Mouse (Mus musculus) C2C12 (cell line): ENCODE results near the gene Olfr605.

ENCODE experiments used
- CEBPB ChIP-seq: IDR thresholded peaks from one replicate; pipeline ENCODE4 v1.6.1; 2011; ENCODE audit warnings: low read depth, mild to moderate bottlenecking, control low read depth, moderate library complexity
- CTCF ChIP-seq: IDR thresholded peaks from one replicate; pipeline ENCODE4 v1.5.1; 2011; ENCODE audit not compliant: control insufficient read depth, insufficient read depth, insufficient read length
- FOSL1 ChIP-seq: IDR thresholded peaks from one replicate; pipeline ENCODE4 v1.8.0; 2011; ENCODE audit warnings: mild to moderate bottlenecking, low read length; ENCODE audit not compliant: poor library complexity, insufficient read depth, severe bottlenecking
- MAX ChIP-seq: IDR thresholded peaks from one replicate; pipeline ENCODE4 v1.6.1; 2011; ENCODE audit warnings: mild to moderate bottlenecking, control low read depth
- MYOD1 ChIP-seq: IDR thresholded peaks from one replicate; pipeline ENCODE4 v1.6.1; 2011; ENCODE audit warnings: low read depth; ENCODE audit not compliant: control insufficient read depth, insufficient read length
- MYOG ChIP-seq: IDR thresholded peaks from one replicate; pipeline ENCODE4 v1.6.1; 2011; ENCODE audit not compliant: control insufficient read depth, insufficient read length; ENCODE audit errors: extremely low read depth
- USF1 ChIP-seq: IDR thresholded peaks from one replicate; pipeline ENCODE4 v1.6.1; 2011; ENCODE audit warnings: low read depth, mild to moderate bottlenecking, control low read depth, moderate library complexity

GRCm38 (mm10) chr7:103445339-103445738 is at the start of gene Olfr605:
- TF ChIP-seq CTCF = no peak
- TF ChIP-seq FOSL1 = no peak
- no peak for TF ChIP-seq USF1
- no peak for TF ChIP-seq MAX
- no peak for TF ChIP-seq MYOG
- no peak for TF ChIP-seq MYOD1
- TF ChIP-seq CEBPB = no peak
